Mouse (Mus musculus) embryonic facial prominence, embryonic 15.5 days (tissue): ENCODE measurements around the gene Myh9. TPM values are rescaled to one million over a fixed set of nuclear protein-coding genes. Genes with fewer than 3 reads are reported as not detected.

Experiments
- ATAC-seq: fragments of 200-750 bp; cut with Nextera tagmentation; 2 replicates; pipeline ENCODE4 v1.8.0; 2017; ENCODE audit warnings: low read depth, moderate TSS enrichment; ENCODE audit not compliant: insufficient number of reproducible peaks, low FRiP score, low TSS enrichment
- H3K27ac ChIP-seq: fragments of 300-500 bp; sonication (generic); replicated peaks from 2 replicates; pipeline ENCODE4 v1.5.1; 2015; ENCODE audit warnings: mild to moderate bottlenecking, inconsistent platforms
- H3K27me3 ChIP-seq: fragments of 300-500 bp; sonication (generic); 2 replicates; pipeline ENCODE4 v1.6.1; 2015; ENCODE audit warnings: inconsistent platforms
- H3K36me3 ChIP-seq: fragments of 300-500 bp; sonication (generic); 2 replicates; pipeline ENCODE4 v1.6.1; 2015; ENCODE audit warnings: mild to moderate bottlenecking, inconsistent platforms
- H3K4me1 ChIP-seq: fragments of 300-500 bp; sonication (generic); 2 replicates; pipeline ENCODE4 v1.6.1; 2015; ENCODE audit warnings: inconsistent platforms
- H3K4me2 ChIP-seq: fragments of 300-500 bp; sonication (generic); replicated peaks from 2 replicates; pipeline ENCODE4 v1.6.1; 2015; ENCODE audit warnings: mild to moderate bottlenecking, inconsistent platforms
- H3K4me3 ChIP-seq: fragments of 300-500 bp; sonication (generic); replicated peaks from 2 replicates; pipeline ENCODE4 v1.5.1; 2015; ENCODE audit warnings: mild to moderate bottlenecking, inconsistent platforms
- H3K9ac ChIP-seq: fragments of 300-500 bp; sonication (generic); 2 replicates; pipeline ENCODE4 v1.6.1; 2015; ENCODE audit warnings: inconsistent platforms
- H3K9me3 ChIP-seq: fragments of 300-500 bp; sonication (generic); replicated peaks from 2 replicates; pipeline ENCODE4 v1.6.1; 2016; ENCODE audit warnings: inconsistent platforms
- WGBS: fragments of 180-500 bp; shearing (Covaris S2); methylation state at CpG from one replicate; pipeline ENCODE4 v1.1.7; 2015; 5-methylcytosine and 5-hydroxymethylcytosine counted together
- polyA plus RNA-seq: library from polyadenylated mRNA; unstranded; fragments of >200 nt; fragmentation: Nextera tagmentation; extraction: Ambion mirVana; gene quantifications from 2 replicates; pipeline ENCODE4 v1.2.1, GENCODE M21; 2015

Myh9 gene
- polyA plus RNA-seq, 1 experiment from 2014 or later: 41.1 TPM

DNA sequence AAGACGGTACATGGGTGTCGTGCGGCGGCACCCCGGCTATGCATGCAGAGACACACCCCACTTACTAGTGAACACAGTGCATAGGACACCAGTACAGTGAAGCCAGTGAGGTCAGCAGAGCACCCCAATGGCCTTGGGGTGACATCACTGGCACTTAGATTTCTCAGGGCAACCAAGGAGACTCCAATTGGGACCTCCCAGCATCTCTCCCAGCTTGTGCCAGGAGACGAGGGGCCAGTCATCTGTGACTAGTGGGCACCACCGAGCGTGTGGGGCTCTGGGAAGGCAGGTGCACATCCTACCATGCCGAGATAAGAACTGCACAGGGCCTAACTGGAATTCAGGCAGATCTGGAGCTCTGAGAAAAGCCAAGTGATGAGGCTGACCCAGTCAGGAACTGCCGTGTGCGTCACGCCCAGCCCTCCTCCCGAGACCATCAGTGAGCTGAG, 47.0 kb downstream of the Myh9 start:
- Histone ChIP-seq H3K27ac (no peak overlapping the region; the same call in 1 of the 2 replicates), H3K9me3 (no peaks in the 10 kb centered on the region), H3K4me1 (peaks cover 33% of the 10 kb centered on the region), H3K9ac (no peak overlapping the region), H3K36me3 (peaks cover 60% of the 10 kb centered on the region), H3K27me3 (no peaks in the 10 kb centered on the region), H3K4me2 (no peak overlapping the region), H3K4me3 (no peak overlapping the region)
- 83% methylated on average over 13 of the region's 13 CpGs for WGBS
- ATAC-seq: no peak

DNA sequence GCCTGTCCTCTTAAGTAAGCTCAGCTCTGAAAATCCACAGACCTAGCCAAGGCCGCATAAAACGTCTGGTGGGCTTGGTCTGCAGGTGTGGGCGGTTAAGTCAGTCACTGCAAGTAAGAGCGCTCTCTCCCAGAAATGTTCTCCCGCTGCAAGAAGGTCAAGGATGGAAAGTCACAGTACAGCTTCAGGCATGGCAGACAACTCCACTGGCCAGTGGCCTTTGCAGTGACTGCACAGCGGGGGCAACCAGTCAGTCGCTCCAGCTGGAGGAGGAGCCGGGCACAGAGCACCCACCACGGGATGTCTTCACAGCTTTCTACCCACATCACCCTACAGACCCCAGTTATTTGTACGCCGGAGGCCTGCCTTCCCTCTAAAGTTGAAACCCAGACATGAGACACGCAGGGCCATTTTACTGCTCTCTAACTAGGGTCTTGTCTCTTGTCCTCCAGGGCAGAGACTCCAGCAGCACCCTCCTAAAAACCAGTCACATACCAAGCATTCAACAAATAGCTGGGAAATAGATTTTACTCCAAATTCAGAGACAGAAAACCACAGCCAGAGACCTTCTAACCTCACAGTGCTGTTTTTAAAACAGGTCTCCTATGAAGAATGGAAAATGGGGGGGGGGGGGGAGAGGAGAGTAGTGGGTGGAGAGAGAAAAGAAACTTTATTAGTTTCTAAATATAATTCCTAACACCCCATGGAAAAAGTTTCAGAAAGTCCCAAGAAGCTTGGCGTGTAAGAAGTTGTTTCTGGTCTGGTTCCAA, 47.7 kb downstream of the Myh9 start:
- peak overlapping the region; percentile 18; the same call in 1 of the 2 replicates for H3K27ac ChIP-seq
- no peaks in the 10 kb centered on the region for H3K9me3 ChIP-seq
- no peaks in the 10 kb centered on the region for H3K27me3 ChIP-seq
- H3K4me3 ChIP-seq: no peak overlapping the region
- 78% methylated on average over 13 of the region's 13 CpGs for WGBS
- peaks cover 27% of the 10 kb centered on the region for H3K4me1 ChIP-seq
- no peak for ATAC-seq
- no peak overlapping the region for H3K9ac ChIP-seq
- H3K4me2 ChIP-seq: no peak overlapping the region
- H3K36me3 ChIP-seq: peaks cover 66% of the 10 kb centered on the region

DNA sequence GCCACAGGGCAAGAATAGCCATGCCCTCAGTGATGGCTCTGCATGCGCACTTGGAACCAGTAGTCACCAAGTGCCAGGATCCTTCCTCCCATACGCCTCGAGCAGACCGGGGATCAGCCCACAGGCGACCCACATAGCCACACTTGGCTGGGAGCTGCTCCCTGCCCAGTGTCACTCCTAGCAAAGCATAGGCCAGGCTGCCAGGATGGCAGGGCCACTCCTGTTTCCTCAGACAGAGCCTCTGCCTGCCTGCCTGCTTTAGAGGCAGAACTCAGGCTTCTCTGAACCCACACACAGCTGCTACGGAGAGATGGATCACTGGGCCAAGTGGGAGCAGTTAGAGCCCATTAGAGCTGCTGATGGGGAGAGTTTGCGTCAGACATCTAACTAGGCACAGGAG, 48.4 kb downstream of the Myh9 start:
- Histone ChIP-seq H3K4me1 (peaks cover 19% of the 10 kb centered on the region), H3K9ac (no peak overlapping the region), H3K9me3 (no peaks in the 10 kb centered on the region), H3K27ac (0 out of 2 replicates have a peak overlapping the region, but pooled peaks have one; percentile 39), H3K4me2 (no peak overlapping the region), H3K4me3 (no peak overlapping the region), H3K36me3 (peaks cover 74% of the 10 kb centered on the region), H3K27me3 (no peaks in the 10 kb centered on the region)
- ATAC-seq: no peak
- 87% methylated on average over 7 of the region's 7 CpGs for WGBS

DNA sequence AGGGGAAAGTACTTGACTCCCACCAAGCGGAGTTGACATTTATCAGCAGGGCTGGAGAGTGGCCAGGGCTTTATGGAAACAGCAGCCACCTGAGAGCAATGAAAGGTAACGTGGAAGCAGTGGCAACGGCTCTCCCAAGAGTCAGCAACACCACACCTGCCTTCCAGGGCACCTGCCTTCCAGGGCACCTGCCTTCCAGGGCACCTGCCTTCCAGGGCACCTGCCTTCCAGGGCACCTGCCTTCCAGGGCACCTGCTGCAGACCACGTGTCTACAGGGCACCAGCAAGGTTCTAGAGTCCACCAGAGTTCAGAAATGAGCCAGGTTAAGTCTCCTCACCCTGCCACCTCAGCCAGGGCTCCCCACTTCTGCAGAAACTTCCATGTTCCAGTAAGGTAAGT, 48.9 kb downstream of the Myh9 start:
- no peak for ATAC-seq
- Histone ChIP-seq H3K36me3 (peaks cover 78% of the 10 kb centered on the region), H3K4me1 (peaks cover 15% of the 10 kb centered on the region), H3K27ac (no peak overlapping the region), H3K4me3 (no peak overlapping the region), H3K9me3 (no peaks in the 10 kb centered on the region), H3K27me3 (no peaks in the 10 kb centered on the region), H3K4me2 (no peak overlapping the region), H3K9ac (no peak overlapping the region)
- WGBS: 91% methylated on average over 4 of the region's 4 CpGs

DNA sequence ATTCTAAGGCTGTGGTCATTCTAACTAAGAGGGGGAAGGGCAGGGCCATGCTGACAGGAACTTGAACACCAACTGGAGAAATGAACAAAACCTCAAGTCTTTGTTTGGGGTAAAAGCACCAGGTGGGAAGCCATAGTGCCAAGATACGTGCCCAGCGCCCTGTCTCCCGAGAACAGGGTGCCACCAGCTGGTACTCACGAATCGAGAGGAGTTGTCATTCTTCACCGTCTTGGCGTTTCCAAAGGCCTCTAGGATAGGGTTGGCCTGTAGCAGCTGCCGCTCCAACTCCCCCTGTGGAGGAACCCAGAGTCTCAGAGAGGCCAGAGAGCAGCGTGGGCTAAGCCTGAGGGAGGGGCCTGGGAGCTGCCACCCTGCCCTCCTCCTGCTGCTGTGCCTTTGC, 49.9 kb downstream of the Myh9 start:
- Histone ChIP-seq H3K27ac (no peak overlapping the region), H3K4me3 (no peak overlapping the region), H3K4me1 (peaks cover 4% of the 10 kb centered on the region), H3K9ac (no peak overlapping the region), H3K27me3 (no peaks in the 10 kb centered on the region), H3K4me2 (no peak overlapping the region), H3K36me3 (peaks cover 87% of the 10 kb centered on the region), H3K9me3 (no peaks in the 10 kb centered on the region)
- ATAC-seq: no peak
- 86% methylated on average over 9 of the region's 9 CpGs for WGBS

DNA sequence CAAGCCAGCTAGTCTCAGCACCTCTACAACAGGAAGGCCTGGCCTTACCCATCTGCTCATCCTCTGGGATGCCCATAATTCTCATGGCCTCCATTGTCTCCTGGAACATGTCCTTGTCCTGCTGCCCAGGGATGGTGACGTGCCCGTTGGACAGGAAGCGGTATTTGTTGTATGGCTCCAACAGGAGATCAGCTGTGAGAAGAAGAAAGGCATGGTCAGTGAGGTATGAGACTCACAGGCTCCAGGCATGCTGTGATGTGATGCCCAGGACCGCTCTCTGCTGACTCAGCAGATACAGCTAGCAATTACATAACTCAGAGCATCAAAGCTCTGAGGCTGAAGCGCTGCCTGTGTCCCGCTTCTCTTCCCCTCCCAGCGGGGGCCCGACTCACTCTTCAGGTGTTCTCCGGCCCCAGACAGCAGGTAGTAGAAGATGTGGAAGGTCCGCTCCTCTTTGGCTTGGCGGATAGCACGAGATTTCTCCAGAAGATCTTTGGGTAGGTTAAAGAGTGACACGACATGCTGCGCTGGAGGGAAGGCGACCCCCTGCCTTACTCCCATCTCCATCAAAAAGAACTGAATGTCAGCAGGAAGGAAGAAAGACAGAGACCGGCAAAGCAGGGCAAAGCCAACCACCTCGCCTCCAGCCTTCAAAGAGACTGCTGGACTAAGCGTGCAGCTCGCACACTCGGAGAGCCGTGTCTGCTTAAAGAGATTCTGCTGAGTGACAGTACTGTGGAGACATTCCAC, 51.1 kb downstream of the Myh9 start:
- peaks cover 87% of the 10 kb centered on the region for H3K36me3 ChIP-seq
- no peak overlapping the region for H3K4me2 ChIP-seq
- no peaks in the 10 kb centered on the region for H3K4me1 ChIP-seq
- H3K9me3 ChIP-seq: no peaks in the 10 kb centered on the region
- no peak for ATAC-seq
- no peak overlapping the region for H3K27ac ChIP-seq
- no peak overlapping the region for H3K9ac ChIP-seq
- H3K27me3 ChIP-seq: no peaks in the 10 kb centered on the region
- 83% methylated on average over 21 of the region's 21 CpGs for WGBS
- no peak overlapping the region for H3K4me3 ChIP-seq

DNA sequence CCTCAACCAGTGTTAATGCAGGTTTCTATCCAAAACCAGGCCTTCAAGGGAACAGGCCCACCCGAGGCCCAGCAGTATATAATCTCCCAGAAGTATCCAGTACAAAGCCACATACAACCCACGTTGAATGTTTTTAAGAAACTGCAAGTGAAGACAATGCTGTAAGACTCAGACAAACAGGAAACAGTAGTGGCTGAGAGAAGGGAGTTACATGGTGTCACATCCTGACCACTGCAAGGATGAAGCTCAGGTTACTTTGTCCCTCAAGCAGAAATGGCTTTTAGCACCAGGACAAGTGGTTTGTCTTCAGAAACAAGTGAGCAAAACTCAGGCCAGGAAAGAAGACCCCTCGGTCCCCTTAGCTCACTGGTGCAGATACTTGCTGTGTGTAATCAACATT, 52.8 kb downstream of the Myh9 start:
- H3K4me2 ChIP-seq: no peak overlapping the region
- H3K9me3 ChIP-seq: no peaks in the 10 kb centered on the region
- H3K4me3 ChIP-seq: no peak overlapping the region
- H3K27ac ChIP-seq: no peak overlapping the region
- no peak overlapping the region for H3K9ac ChIP-seq
- H3K4me1 ChIP-seq: no peaks in the 10 kb centered on the region
- 80% methylated on average over 3 of the region's 3 CpGs for WGBS
- ATAC-seq: no peak
- H3K36me3 ChIP-seq: peaks cover 91% of the 10 kb centered on the region
- H3K27me3 ChIP-seq: no peaks in the 10 kb centered on the region

DNA sequence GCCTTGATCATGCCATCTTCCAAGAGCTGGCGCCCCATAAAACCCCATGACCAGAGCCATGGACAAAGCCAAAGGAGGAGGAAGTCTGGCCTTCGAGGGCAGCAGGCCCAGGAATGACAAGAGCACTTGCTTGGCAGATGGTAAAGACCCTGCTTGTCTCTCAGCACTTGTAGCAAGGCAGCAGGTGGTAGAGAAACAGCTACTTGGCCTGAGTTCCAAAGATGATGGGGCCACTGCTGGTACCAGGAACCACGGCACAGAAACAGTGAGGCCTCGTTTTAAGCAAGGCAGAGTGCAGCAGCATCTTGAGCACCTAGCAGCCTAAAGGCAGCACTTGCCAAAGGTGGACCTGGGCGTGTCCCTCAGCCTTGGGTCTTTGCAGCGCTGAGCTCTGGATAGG, 53.6 kb downstream of the Myh9 start:
- no peak overlapping the region for H3K4me3 ChIP-seq
- no peaks in the 10 kb centered on the region for H3K9me3 ChIP-seq
- no peak overlapping the region for H3K27ac ChIP-seq
- no peak for ATAC-seq
- 79% methylated on average over 6 of the region's 6 CpGs for WGBS
- peaks cover 95% of the 10 kb centered on the region for H3K36me3 ChIP-seq
- no peak overlapping the region for H3K9ac ChIP-seq
- H3K27me3 ChIP-seq: no peaks in the 10 kb centered on the region
- H3K4me2 ChIP-seq: no peak overlapping the region
- no peaks in the 10 kb centered on the region for H3K4me1 ChIP-seq

DNA sequence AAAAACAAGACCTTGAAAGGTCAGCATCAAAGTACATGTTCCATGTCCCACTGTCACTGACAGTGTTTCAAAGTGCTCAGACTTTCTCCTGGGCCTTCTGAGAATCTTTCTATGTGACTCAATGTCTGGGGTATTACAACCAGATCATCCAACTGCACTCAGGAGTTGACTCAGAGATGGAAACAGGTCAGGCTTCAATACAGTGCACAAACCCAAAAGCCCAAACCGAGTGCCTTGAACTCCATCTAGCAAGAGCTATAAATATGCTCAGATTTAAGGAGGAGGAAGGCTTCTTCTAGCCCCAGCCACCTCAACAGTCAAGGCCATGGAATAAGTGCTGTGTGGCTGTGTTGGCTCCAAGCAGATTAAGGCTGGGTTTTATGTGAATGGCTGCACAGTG, 56.2 kb downstream of the Myh9 start:
- no peak overlapping the region for H3K4me3 ChIP-seq
- no peaks in the 10 kb centered on the region for H3K27me3 ChIP-seq
- ATAC-seq: no peak
- H3K9ac ChIP-seq: no peak overlapping the region
- peaks cover 96% of the 10 kb centered on the region for H3K36me3 ChIP-seq
- H3K4me1 ChIP-seq: no peaks in the 10 kb centered on the region
- H3K9me3 ChIP-seq: no peaks in the 10 kb centered on the region
- 77% methylated on average over 1 of the region's 1 CpGs for WGBS
- no peak overlapping the region for H3K27ac ChIP-seq
- H3K4me2 ChIP-seq: no peak overlapping the region

DNA sequence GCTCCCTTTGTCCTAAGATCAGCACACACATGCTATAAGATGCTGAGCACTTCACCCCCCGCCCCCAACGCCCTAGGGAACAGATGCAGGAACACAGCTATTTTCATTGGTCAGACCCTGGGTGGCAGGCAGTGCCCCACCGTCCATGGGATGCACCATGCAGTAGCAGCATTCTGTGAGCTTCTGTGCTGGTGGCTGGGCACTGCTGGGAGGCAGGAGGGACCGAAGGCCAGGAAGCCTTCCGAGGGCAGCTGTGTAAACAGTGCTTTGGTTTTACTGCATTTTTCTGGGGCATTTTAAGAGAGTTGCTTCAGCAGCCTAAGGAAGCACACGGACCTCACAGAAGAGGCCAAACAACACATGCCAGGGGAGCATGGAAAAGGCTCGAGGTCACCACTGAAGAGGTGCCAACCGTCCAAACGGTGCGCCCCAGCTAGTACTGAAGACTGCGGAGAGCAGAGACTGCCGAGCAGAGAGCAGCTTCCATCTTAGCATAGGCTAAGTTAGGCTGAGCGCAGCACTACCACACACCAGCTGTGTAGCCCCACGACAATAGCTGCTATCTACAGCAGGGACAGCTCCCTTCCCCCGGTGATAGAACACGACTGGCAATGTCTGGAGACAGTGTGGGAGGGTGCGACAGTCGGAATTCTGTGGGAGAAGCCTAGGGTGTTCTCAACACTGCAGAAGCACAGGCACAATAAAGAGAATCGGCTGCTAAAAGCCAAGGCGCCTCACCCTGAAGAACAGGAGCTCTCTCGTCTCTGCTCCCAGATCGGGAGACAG, 57.7 kb downstream of the Myh9 start:
- no peak for ATAC-seq
- Histone ChIP-seq H3K4me2 (no peak overlapping the region), H3K27me3 (no peaks in the 10 kb centered on the region), H3K27ac (no peak overlapping the region), H3K4me3 (no peak overlapping the region), H3K9me3 (no peaks in the 10 kb centered on the region), H3K9ac (no peak overlapping the region), H3K36me3 (peaks cover 96% of the 10 kb centered on the region), H3K4me1 (no peaks in the 10 kb centered on the region)
- WGBS: 73% methylated on average over 22 of the region's 22 CpGs

DNA sequence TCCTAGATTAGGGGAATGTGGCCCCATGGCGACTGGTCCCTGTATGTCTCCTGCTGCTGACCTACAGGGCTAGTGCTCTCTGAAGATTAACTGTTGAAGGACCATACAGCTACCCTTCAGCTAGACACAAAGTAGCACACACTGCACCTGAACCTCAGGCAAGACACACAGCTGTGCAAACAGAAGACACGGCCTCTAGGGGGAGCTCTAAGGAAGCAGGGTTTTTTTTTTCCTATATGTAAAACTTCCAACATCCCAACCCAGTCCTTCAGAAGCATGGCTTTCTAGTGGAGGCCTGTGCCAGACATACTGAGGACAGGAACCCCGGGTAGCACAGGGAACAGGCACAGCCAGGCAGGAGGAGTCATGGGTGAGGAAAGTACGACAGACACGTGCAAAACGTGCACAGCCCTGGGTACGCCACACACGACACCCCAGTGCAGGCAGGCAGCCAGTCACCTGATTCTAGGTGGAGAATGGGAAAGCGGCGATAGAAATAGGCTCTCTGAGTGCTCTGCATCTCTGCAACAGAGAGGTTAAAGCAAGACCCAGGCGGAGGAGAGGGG, 59.4 kb downstream of the Myh9 start:
- Histone ChIP-seq H3K36me3 (peaks cover 98% of the 10 kb centered on the region), H3K9ac (no peak overlapping the region), H3K27me3 (no peaks in the 10 kb centered on the region), H3K4me3 (no peak overlapping the region), H3K9me3 (no peaks in the 10 kb centered on the region), H3K4me2 (no peak overlapping the region), H3K27ac (no peak overlapping the region), H3K4me1 (no peaks in the 10 kb centered on the region)
- no peak for ATAC-seq
- 82% methylated on average over 11 of the region's 11 CpGs for whole genome bisulfite sequencing
